Mouse (Mus musculus) monocyte, adult 5-6 weeks (primary cell): ENCODE data around the gene Hoxa5. TPM values are rescaled to one million over a fixed set of nuclear protein-coding genes. Genes with fewer than 3 reads are reported as not detected.

Source experiments
- ATAC-seq: fragments of 153-309, 156-312 bp; replicated peaks from 2 replicates; pipeline ENCODE4 v1.8.0; 2017; ENCODE audit warnings: mild to moderate bottlenecking; ENCODE audit not compliant: low TSS enrichment, insufficient number of reproducible peaks, severe bottlenecking, poor library complexity, low FRiP score
- total RNA-seq: library from RNA; stranded (forward); fragments of 200-1000, 200-491, 200-594 nt; gene quantifications from 3 replicates; pipeline ENCODE4 v1.2.3, GENCODE M21; 2017

The Hoxa5 gene
- total RNA-seq, 1 experiment from 2014 or later, result not detected

DNA sequence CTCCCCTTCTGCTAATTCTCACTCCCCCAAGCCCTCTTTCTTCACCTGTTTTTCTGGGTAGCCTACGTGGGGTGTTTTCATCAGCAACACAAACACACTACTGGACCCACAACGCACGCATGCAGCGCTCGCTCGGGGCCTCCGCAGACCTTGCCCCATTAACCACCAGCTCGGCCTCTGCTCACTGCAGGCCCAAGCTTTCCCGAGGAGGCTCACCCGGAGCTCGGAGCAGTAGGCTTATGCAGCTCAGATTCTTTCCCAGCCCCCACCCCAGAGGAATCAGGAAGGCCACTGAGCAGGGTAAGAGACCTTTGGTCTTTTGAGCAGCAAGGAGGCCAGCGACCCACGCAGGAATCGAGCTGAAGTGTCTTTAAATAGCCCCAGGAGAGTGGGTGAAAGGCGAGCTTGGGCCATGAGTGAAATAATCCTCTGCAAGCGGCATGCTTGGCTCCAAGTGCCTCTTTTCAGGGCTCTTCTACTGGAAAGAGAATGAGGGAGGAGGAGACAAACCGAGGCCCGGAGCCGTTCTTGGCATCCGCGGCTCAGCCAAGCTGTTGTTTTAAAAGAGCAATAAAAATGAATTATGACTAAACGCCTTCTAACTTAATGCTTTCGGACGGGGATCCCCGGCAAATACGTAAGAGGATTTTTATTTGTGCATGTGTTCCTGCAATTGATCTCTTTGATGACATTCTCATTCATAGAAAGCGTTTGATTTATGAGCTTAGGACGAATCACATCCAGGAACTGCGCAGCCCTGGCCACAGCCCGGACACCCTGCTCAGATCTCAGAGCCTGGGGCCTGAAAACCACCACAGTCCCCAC lies 43.7 kb downstream of the Hoxa5 start:
- ATAC-seq, result no peak

DNA sequence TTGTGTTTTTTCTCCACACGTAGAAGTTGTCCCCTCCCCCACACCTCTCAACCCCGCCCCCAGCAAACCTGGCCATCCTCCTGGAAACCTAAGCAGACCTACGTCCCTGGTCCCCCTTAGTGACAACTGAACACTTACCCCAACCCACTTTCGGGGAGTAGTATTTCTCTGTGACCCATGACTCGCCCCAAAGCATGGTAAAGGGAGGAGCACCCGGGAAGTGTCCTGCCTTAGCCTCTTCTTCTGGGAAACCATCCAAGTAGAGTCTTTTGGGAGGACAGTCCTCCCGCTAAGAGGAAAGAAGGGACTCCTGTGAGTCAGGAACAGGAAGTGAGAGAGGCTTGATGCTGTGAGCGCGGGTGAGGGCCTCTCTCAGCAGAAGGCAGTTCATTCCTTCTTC lies 44.4 kb downstream of the Hoxa5 start:
- no peak for ATAC-seq

DNA sequence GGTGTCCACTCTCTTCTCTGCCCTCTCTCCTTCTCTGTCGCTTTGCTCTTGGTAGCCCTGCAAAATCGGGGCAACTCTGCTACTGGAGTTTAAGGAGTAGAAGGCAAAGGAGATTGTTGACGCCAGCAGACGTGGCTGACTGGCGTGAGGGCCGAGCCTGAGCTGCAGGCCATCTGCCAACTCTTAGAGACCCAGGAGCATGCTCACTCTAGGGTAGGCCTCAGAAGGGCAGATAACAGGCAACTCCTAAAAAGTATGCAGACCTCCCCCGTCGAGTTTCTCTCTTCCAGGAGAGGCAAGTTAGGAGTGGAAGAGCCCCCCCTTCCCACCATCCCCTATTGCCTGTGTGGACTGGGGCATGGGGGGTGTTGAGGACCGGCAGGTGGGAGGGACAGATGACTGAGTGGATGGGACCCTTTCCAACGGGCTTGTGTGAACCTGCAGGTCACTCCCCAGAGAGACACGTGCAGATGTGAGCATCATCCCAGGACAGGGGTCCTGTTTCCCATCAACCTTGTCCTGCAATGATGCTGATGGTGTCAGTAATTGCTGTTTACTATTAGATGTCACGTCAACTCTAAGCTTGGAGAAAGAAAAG lies 45.1 kb downstream of the Hoxa5 start:
- no peak for ATAC-seq

DNA sequence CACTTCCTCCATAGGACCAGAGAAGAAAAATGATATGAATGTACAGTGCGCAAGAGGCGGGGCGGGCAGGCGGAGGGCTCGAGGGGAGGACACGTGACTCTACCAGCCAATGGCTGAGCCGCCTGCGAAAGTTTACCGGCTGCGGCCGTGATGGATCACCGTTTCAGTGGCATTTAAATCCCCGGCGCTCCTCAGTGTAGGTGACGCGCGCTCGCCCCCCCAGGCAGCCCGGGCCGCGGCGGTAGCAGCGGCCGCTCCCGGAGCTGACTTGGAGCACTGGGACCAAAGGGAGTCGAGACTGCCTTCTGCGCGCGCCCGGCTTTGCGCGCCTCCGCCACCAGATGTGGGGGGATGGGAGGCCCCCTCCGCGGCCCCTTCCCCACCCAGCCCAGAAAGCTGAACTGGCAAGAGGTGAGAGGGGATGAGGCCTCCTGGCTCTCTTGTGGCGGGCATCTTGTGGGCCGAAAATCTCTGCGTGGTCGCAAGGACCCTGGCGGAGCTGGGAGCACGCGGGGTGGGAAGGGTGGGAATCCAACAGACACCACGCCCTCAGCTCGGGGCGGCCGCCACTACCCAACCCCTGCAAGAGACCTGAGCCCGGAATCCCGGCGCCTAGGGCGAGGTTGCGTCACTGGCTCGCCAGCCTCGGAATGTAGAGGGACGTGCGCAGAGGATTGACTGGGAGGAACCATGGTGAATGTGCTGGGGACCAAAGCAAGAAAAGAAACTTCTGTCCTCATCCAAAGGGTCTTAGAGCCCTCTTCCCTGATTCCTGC lies 45.9 kb downstream of the Hoxa5 start, which contains the start of gene Hoxa1:
TSS of gene Hoxa1 (minus strand) at position 42 of the 776 bp plus-strand sequence.
- ATAC-seq, result peak; percentile 83

DNA sequence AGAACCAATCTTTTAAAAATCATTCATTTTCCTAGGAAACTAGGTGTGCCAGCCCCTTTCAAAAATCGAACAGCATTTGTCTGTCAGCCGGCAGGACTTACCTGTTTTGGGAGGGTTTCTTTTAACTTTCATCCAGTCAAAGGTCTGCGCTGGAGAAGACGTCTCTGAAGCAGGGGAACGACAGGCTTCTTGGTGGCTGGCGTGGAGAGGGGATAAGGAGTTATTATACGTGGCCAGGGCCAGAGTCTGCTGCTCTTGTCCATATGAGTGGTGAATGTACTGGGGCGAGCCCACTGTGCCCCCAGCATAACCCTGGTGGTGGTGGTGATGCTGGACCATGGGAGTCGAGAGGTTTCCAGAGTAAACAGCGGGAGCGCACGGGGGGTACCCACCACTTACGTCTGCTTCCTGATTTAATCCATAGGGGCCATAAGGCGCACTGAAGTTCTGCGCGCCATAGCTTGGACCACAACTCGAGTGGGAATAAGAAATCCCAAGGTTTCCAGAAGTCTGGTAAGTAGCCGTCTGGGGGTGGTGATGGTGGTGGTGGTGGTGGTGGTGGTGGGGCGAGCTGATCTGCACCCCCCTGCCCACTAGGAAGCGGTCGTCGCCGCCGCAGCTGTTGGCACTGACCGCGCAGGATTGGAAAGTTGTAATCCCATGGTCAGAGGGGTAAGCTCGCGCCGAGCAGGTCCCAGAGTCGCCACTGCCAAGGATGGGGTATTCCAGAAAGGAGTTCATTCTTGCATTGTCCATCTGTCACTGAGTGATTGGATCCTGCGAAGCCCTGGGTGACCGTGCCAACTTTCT lies 46.7 kb downstream of the Hoxa5 start:
- no peak for ATAC-seq

DNA sequence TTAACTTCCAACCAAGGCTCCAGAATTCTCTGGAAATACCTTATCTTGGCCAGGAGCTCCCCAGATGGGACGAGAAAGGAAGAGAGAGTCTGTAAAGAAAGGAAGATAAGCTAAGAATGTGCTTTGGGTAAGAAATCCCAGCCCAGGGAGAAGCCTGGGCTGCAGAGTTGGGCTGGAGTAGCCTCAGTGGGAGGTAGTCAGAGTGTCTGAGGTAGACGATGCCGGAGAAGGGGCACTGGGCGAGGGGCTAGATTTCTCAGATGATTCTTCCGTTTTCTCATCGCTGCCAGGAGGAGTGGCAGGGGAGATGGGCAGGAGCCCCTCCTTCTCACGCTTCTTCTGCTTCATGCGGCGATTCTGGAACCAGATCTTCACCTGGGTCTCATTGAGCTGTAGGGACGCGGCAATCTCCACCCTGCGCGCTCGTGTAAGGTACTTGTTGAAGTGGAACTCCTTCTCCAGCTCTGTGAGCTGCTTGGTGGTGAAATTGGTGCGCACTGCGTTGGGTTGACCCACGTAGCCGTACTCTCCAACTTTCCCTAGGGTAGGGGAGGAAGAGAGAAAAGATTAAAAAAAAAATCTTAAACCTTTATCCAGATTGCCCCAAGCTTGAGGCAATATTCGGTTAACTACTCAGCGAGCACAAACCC lies 47.7 kb downstream of the Hoxa5 start:
- ATAC-seq, result no peak

DNA sequence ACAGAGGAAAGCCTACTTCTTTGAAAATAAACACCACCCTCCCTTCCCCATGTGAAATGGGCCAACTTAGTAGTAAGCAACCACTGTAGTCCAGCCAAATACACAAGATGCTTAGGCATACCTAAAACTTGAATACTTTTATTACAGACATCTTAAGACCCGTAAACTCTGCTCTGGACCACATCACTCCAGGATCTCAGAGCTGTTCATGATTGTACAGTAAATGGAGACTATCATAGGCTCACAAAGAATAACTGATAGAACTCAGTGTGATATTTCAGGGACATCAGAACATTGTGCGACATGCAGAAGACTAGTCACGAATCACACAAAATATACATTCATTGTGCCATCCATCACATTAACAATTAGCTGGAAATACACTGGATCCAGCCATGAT lies 48.9 kb downstream of the Hoxa5 start:
- no peak for ATAC-seq

DNA sequence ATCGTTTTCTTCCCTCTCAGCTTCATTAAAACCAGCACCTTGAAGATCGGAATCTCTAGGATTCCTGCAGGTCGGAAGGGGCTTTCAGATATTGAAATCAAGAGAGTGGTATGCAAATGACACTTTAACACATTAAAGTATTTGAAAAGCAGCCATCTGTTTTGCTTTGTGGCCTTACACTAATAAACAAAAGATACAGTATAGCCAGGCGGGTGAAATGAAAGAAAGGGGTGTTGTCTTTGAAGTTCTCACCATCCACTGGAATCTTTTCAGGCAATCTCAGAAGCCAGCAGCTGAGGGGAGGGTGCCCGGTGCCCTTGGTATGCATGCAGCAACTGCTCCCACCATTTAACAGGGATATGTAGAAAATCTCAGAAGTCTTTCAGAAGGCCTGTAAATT lies 50.3 kb downstream of the Hoxa5 start:
- no peak for ATAC-seq

DNA sequence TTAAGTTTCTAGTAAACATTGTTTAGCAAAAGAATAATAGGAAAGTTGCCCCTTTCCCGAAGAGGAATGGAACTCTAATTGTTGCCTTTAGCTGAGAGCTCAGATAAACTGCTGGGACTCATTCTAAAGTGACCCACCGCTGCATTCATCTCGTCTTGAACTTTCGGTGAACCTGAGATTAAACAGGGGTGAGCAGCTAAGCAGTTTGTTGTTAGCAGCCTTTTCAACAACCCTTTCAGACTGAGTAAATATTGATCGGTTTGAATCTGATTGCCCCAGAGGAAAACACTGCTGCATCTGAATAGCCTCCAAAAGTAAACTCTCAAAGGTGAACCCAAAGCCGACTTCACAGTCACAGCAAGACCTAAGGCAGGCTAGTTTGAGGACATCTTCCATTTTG lies 51.1 kb downstream of the Hoxa5 start:
- ATAC-seq, result no peak

DNA sequence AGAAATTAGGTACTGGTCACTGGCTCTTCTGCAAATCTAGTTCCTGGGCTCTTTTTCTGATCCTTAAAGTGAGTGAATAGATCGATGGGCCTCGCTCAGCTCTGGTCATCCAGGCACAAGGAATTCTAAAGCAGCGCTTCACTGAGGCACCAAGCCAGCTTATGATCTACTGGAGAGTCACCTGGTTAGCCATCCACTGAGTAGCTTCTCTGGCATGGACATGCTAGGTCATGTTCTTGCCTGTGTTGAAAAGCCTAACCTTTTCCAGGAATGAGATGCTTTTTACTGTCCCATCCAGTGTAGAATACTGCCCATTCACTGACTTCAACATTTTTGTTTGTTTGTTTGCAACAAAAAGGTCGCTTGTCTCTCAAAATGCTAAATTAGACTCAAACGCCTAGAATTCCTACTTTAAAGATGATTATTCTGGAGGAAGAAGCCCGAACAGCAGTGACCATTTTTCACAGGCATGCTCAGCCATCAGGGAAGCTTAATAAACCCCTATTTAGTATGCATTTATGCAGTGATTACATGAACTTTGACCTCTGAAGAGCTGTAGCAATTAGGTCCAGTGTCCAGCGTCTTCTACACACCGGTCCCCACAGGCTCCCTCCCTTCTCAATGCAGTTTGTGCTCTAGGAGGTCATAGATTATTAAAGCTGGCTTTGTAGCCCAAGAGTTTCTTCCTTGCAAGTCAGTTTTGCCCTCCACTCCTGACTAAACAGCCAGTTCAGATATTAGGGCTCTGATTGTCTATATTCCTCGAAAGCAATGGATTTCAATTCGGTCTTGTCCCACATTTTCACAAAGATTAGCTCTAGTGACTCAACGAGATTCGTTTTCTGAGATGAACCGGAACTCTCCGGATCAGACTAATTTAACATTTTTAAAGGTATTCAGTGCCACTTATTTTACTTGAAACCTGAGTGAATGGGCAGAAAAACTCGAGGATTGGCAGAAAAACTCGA lies 51.9 kb downstream of the Hoxa5 start:
- ATAC-seq, result no peak

Other genes starting within 250 kb of the Hoxa5 start
- 216 to 281 TPM (median 262 TPM) in 3 replicates for gene Skap2, start 192.0 kb downstream of the Hoxa5 start, total RNA-seq
- not detected in 3 replicates for gene Hoxa1, start 46.3 kb downstream of the Hoxa5 start, total RNA-seq
- not detected in 3 replicates for gene Hoxa2, start 39.8 kb downstream of the Hoxa5 start, total RNA-seq
- gene 5730596B20Rik, start 27.1 kb downstream of the Hoxa5 start, total RNA-seq, result not detected in 3 replicates
- not detected in 3 replicates for gene Hoxa4, start 12.8 kb downstream of the Hoxa5 start, total RNA-seq
- not detected in 3 replicates for gene Hoxa6, start 4.1 kb upstream of the Hoxa5 start, total RNA-seq
- gene Hoxa3, start 8.7 kb upstream of the Hoxa5 start, total RNA-seq, result 0.29 TPM in 1 of 3 replicates, not detected in the others
- 5.6 TPM in 1 of 3 replicates, not detected in the others for gene Gm28308, start 8.8 kb upstream of the Hoxa5 start, total RNA-seq
- gene Hoxa7, start 17.3 kb upstream of the Hoxa5 start, total RNA-seq, result not detected in 3 replicates
- gene Hoxa9, start 26.5 kb upstream of the Hoxa5 start, total RNA-seq, result 0.29 TPM in 1 of 3 replicates, not detected in the others
- gene Hoxa10, start 36.3 kb upstream of the Hoxa5 start, total RNA-seq, result 2.5 TPM in 1 of 3 replicates, not detected in the others
- gene Hoxa11, start 41.2 kb upstream of the Hoxa5 start, total RNA-seq, result not detected in 3 replicates
- not detected in 3 replicates for gene Hoxa13, start 56.3 kb upstream of the Hoxa5 start, total RNA-seq
- not detected in 3 replicates for gene Evx1, start 108.9 kb upstream of the Hoxa5 start, total RNA-seq